Mouse (Mus musculus): ENCODE results near the gene Caskin2. TPM values are rescaled to one million over a fixed set of nuclear protein-coding genes. Genes with fewer than 3 reads are reported as not detected.

Caskin2 gene
- polyA plus RNA-seq, 1 experiment from 2014 or later, result 20.1 TPM

DNA sequence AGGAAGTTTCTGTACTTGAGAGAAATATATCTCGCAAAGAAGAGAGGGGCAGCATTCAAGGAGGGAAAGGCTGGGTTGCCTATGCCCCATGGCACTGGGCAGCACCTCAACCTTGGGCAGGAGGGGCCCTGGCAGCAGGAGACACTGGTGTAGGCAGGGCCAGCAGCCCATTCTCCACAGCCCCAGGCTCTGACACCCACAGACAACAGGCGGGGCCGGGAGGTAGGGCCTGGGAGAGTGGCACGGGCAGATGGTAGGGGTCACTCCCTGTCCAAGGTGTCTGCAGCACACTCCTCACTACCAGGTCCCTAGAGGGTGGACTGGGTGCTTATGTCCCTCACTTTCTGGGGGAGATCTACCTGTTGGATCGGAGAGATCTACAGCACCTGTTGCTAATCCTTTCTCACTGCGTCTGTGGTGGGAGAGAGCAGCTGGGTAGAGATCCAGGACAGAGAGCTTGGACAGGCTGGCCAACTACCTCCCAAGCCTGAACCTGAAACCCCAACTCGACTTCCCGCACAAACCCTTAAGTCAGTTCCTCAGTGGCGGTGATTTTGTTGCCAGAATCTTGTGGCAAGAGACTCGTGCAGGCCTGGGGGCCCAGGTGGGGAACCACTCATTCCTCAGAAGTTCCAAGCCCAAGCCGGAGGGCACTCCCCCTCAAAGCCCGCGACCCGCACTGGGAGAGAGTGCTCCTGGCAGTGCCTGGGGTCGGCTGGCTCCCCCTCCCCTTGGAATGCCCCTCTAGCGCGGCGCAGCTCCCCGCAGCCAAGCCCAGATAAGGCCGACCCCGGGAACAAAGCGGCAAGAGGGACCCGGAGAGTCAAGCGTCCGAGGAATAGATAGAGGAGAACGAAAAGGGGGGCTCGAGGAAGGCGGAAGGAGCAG, 662 bp downstream of the Caskin2 start:
- no peak for ATAC-seq (ENCODE audit: extremely low read depth, insufficient number of reproducible peaks, low FRiP score, low TSS enrichment)
- WGBS, result 1% methylated on average over 28 of the region's 28 CpGs

DNA sequence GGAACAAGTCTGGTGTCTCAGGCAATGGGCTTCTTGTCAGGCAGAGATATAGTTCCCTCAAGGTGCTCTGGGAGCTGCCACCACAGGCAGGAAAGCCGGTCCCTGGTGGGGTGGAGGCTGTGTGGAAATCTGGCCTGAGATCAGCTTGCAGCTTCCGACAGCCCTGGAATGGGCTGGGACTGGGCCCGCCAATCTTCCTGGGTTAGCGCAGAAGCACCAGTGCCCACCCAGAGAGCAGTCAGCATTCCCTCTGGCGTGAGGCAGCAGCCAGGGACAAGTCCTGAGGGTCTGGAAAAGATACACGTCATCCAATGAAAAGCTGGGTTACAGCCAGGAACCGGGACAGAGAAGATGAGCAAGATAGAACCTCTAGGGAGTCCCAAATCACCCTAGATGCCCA, 1.3 kb downstream of the Caskin2 start:
- no peak for ATAC-seq (ENCODE audit: extremely low read depth, insufficient number of reproducible peaks, low FRiP score, low TSS enrichment)
- peak overlapping the region; percentile 96 for H3K27ac ChIP-seq (replicated peaks)
- peak overlapping the region; percentile 93 for H3K4me3 ChIP-seq
- H3K4me1 ChIP-seq, result peaks cover 76% of the 10 kb centered on the region
- H3K9me3 ChIP-seq, result no peaks in the 10 kb centered on the region
- peak overlapping the region; percentile 92 for H3K4me2 ChIP-seq
- H3K27me3 ChIP-seq (replicated peaks), result no peaks in the 10 kb centered on the region
- WGBS, result 15% methylated on average over 7 of the region's 7 CpGs
- peaks cover 45% of the 10 kb centered on the region for H3K36me3 ChIP-seq
- peak overlapping the region; percentile 97 for H3K9ac ChIP-seq

More for the DNA sequence above, 662 bp downstream of the Caskin2 start:
- H3K27ac ChIP-seq (replicated peaks), result peak overlapping the region; percentile 96
- peak overlapping the region; percentile 92 for H3K4me2 ChIP-seq
- peak overlapping the region; percentile 97 for H3K9ac ChIP-seq
- no peaks in the 10 kb centered on the region for H3K9me3 ChIP-seq
- H3K4me3 ChIP-seq, result peak overlapping the region; percentile 93
- H3K27me3 ChIP-seq (replicated peaks), result no peaks in the 10 kb centered on the region
- H3K4me1 ChIP-seq, result peaks cover 69% of the 10 kb centered on the region
- peaks cover 44% of the 10 kb centered on the region for H3K36me3 ChIP-seq

DNA sequence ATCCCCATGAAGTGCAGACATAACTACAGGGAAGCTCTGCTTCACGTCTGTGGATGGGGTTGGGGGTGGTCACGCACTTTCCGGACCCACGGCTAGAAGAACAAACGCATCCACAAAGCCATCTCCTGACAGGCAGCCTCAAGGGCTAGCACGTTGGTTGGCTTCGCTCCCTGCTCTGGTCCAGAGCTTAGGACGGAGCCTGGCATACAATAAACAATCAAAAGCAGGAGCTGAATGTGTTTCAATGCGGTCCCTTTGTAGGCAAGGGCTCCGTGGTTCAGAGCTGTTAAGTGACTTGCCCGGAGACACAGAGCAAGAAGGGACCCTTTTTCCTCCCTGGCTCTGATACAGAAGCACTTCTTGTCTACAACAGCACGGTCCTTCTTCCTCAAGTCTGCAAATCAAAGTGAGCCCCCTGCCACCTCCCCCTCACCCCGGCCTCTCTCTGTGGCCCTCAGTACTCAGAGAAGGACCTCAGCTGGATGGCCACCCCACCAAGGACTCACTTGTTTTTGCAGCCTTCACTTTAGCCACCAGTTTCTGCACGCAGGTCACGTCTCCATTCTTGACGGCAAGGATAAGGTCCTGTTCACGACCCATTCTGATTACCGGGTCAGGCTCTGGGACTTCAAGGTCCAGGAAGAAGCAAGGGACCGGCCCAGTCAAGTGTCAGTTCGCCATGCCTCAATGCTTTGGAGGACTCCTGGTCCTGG, 1.9 kb downstream of the Caskin2 start:
- Histone ChIP-seq H3K4me3 (peak overlapping the region; percentile 93), H3K4me1 (peaks cover 81% of the 10 kb centered on the region), H3K4me2 (peak overlapping the region; percentile 92), H3K36me3 (peaks cover 45% of the 10 kb centered on the region), H3K9me3 (no peaks in the 10 kb centered on the region), H3K27ac (replicated peaks) (peak overlapping the region; percentile 96), H3K27me3 (replicated peaks) (no peaks in the 10 kb centered on the region), H3K9ac (peak overlapping the region; percentile 97)
- no peak for ATAC-seq (ENCODE audit: extremely low read depth, insufficient number of reproducible peaks, low FRiP score, low TSS enrichment)
- WGBS, result 62% methylated on average over 20 of the region's 20 CpGs

DNA sequence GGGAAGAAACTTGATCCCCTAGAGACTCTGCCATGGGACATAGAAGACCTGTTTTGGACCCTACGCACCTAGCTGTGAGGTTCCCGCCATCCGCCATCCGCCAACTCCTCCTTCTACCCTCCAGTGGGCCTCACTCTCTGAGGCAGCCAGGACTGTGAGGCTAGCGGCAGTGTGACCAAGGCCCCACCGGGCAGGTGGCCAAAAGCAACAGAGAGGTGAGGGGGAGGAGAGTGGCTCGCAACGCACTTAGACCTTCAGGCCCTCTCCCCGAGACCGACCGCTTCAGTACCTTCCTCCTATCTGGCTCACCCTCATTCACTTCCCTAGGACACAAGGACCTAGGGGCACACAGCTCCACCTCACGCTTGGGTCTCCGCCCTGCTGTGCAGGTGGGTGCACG, 3.1 kb downstream of the Caskin2 start:
- peak overlapping the region; percentile 97 for H3K9ac ChIP-seq
- WGBS, result 27% methylated on average over 14 of the region's 14 CpGs

DNA sequence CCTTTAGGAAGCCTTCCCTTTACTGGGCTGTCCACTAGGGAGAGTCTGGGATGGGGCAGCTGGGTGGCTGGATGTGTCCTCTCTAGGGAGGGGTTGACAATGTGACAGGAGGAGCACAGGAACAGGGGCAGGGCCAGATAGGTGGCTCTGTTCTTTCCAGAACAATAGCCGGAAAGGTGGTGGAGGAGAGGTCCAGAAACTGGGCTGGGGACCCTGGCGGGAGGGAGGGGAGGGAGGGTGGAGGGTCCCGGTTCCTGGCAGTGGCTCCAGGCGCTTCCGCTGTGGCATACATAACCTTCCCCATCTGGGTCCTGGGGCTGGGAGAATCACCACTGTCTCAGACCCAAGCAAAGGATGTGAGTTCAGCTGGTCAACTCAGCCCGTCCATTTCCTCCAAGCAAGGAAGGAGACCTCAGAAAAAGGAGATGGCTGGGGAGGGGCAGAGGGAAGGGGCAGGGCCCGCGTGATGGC, 4.1 kb downstream of the Caskin2 start:
- Histone ChIP-seq H3K4me2 (peak overlapping the region; percentile 92), H3K4me1 (peaks cover 75% of the 10 kb centered on the region), H3K36me3 (peaks cover 59% of the 10 kb centered on the region), H3K27ac (replicated peaks) (peak overlapping the region; percentile 96), H3K27me3 (replicated peaks) (no peaks in the 10 kb centered on the region), H3K9me3 (no peaks in the 10 kb centered on the region), H3K4me3 (peak overlapping the region; percentile 93), H3K9ac (peak overlapping the region; percentile 97)
- WGBS, result 47% methylated on average over 8 of the region's 8 CpGs
- no peak for ATAC-seq (ENCODE audit: extremely low read depth, insufficient number of reproducible peaks, low FRiP score, low TSS enrichment)

More for the DNA sequence above, 3.1 kb downstream of the Caskin2 start:
- H3K9me3 ChIP-seq, result no peaks in the 10 kb centered on the region
- H3K4me2 ChIP-seq, result peak overlapping the region; percentile 92
- peak overlapping the region; percentile 93 for H3K4me3 ChIP-seq
- peaks cover 49% of the 10 kb centered on the region for H3K36me3 ChIP-seq
- H3K27me3 ChIP-seq (replicated peaks), result no peaks in the 10 kb centered on the region
- peak overlapping the region; percentile 96 for H3K27ac ChIP-seq (replicated peaks)
- peaks cover 77% of the 10 kb centered on the region for H3K4me1 ChIP-seq
- no peak for ATAC-seq (ENCODE audit: extremely low read depth, insufficient number of reproducible peaks, low FRiP score, low TSS enrichment)

DNA sequence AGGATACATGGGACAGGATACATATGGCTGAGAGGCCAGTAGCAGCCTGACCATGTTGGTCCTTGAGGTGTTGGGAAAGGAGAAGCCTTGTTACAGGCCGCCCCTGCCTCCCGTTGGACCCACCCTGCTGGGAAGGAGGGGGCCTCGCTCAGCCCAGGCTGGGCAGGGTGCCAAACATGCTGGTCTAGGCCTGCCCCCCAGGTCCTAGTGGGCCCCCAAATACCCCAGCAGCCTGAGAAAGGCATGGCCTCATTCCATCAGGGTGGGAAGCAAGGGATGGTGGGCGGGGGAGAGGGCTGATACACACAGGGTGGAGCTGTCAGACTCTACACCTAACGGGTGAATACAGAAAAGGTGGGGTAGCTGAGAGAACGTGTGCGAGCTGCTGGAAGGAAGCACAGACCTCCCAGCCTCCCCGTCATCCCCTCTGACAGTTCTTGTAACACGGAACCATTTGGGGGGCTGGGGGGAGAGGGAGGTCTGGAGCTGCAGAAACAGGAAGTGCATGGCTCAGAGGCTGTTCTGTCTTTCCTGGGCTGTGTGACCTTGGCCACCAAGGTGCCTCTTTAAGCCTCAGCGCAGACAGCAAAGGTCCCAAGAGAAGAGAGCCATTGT, 4.6 kb downstream of the Caskin2 start:
- Histone ChIP-seq H3K4me3 (peak overlapping the region; percentile 93), H3K27ac (replicated peaks) (peak overlapping the region; percentile 96), H3K9ac (peak overlapping the region; percentile 97), H3K4me1 (peaks cover 72% of the 10 kb centered on the region), H3K27me3 (replicated peaks) (no peaks in the 10 kb centered on the region), H3K4me2 (peak overlapping the region; percentile 92), H3K36me3 (peaks cover 65% of the 10 kb centered on the region), H3K9me3 (no peaks in the 10 kb centered on the region)
- WGBS, result 13% methylated on average over 10 of the region's 10 CpGs
- ATAC-seq (ENCODE audit: extremely low read depth, insufficient number of reproducible peaks, low FRiP score, low TSS enrichment), result no peak; the same call in 1 of the 2 replicates

DNA sequence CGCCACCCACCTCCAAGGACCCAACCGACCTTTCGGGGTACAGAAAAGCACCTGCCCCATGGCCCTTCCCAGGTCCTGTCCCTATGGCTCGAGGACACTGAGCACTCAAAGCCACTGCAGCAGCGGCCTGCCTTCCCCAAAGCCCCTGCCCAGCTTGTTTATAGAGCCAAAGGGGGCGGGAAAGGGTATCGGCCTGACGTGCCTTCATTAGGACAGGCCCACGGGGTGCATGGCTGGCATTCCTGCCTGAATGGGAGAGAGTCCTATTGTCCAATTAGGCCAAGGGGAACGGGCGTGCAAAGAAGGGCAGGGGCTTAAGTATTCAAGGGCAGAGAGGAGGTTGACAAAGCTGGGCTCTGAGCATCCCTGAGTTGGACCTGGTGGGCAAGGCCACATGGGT, 5.5 kb downstream of the Caskin2 start:
- H3K36me3 ChIP-seq, result peaks cover 73% of the 10 kb centered on the region
- H3K4me3 ChIP-seq, result 0 out of 2 replicates have a peak overlapping the region, but pooled peaks have one; percentile 93
- no peak for ATAC-seq (ENCODE audit: extremely low read depth, insufficient number of reproducible peaks, low FRiP score, low TSS enrichment)
- H3K4me2 ChIP-seq, result peak overlapping the region; percentile 92
- H3K4me1 ChIP-seq, result peaks cover 77% of the 10 kb centered on the region
- H3K27ac ChIP-seq (replicated peaks), result peak overlapping the region; percentile 96
- H3K9me3 ChIP-seq, result no peaks in the 10 kb centered on the region
- H3K27me3 ChIP-seq (replicated peaks), result no peaks in the 10 kb centered on the region
- WGBS, result 78% methylated on average over 11 of the region's 11 CpGs
- peak overlapping the region; percentile 97 for H3K9ac ChIP-seq

DNA sequence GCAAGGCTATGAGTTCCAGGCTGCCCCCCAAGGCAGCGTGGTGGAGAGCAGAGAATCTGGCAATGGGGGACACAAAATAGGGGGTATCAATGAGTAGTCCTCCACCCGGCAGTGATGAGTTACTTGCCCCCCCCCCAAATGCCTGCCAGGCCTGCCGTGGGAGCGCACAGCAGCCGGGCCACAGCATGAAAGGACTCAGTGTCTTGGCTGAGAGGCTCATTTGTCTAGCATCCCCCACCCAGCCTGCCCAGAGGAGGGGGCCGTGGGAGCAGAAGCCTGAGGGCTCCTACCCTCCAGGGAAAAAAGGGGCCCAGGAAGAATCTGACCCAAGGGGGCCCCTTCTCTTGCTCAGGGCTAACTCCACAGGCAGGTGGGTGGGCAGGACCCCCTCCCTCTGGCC, 6.1 kb downstream of the Caskin2 start:
- no peaks in the 10 kb centered on the region for H3K9me3 ChIP-seq

DNA sequence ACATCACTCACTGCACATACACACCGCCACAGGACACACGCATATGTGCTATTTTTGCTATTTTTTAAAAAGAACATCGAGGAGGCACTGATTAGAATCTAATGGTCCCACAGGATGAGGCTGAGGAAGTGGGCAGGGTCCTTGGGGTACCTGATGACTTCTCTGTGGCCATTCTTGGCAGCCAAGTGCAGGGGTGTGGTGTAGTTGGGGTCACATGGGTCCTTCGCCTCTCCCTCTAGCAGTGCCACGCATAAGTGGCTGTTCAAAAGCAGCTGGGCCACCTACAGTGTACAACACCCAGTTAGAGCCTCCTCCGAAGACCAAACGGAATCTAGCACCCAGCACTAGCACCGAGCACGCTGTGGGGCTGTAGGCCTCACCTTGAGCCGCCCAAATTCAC, 7.3 kb downstream of the Caskin2 start:
- H3K27me3 ChIP-seq (replicated peaks), result no peaks in the 10 kb centered on the region
- H3K4me3 ChIP-seq, result no peak overlapping the region
- H3K4me2 ChIP-seq, result no peak overlapping the region
- no peak overlapping the region for H3K9ac ChIP-seq
- H3K27ac ChIP-seq (replicated peaks), result no peak overlapping the region
- H3K9me3 ChIP-seq, result no peaks in the 10 kb centered on the region
- ATAC-seq (ENCODE audit: extremely low read depth, insufficient number of reproducible peaks, low FRiP score, low TSS enrichment), result no peak
- WGBS, result 89% methylated on average over 10 of the region's 10 CpGs
- H3K4me1 ChIP-seq, result peaks cover 59% of the 10 kb centered on the region
- peaks cover 82% of the 10 kb centered on the region for H3K36me3 ChIP-seq

More for the DNA sequence above, 6.1 kb downstream of the Caskin2 start:
- WGBS, result 89% methylated on average over 6 of the region's 6 CpGs
- Histone ChIP-seq H3K27me3 (replicated peaks) (no peaks in the 10 kb centered on the region), H3K4me1 (peaks cover 71% of the 10 kb centered on the region), H3K9ac (peak overlapping the region; percentile 97; the same call in 1 of the 2 replicates), H3K36me3 (peaks cover 80% of the 10 kb centered on the region), H3K4me2 (no peak overlapping the region), H3K4me3 (no peak overlapping the region), H3K27ac (replicated peaks) (peak overlapping the region; percentile 96; the same call in 1 of the 2 replicates)
- no peak for ATAC-seq (ENCODE audit: extremely low read depth, insufficient number of reproducible peaks, low FRiP score, low TSS enrichment)

DNA sequence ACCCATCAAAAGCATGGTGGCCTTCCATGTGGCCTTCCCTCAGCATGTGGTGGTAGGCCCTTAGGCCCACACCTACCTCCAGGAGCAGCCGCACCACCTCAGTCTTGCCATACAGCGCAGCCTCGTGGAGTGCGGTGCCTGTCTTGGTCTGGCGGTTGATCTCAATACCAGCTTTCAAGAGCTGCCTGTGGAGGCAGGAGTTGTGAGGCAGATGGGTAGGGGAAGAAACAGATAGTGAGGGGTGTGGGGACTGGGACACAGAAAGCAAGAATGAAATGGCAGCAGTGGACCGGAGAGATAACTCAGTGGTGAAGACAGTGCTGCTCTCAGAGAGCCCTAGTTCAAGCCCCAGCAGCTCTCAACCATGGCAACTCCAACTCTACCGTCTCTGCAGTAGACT, 8.4 kb downstream of the Caskin2 start:
- H3K4me3 ChIP-seq, result no peak overlapping the region
- no peak overlapping the region for H3K27ac ChIP-seq (replicated peaks)
- ATAC-seq (ENCODE audit: extremely low read depth, insufficient number of reproducible peaks, low FRiP score, low TSS enrichment), result no peak
- WGBS, result 86% methylated on average over 7 of the region's 7 CpGs
- no peaks in the 10 kb centered on the region for H3K9me3 ChIP-seq
- no peaks in the 10 kb centered on the region for H3K27me3 ChIP-seq (replicated peaks)
- no peak overlapping the region for H3K4me2 ChIP-seq
- H3K36me3 ChIP-seq, result peaks cover 85% of the 10 kb centered on the region
- peaks cover 48% of the 10 kb centered on the region for H3K4me1 ChIP-seq
- H3K9ac ChIP-seq, result no peak overlapping the region

Measured in heart, embryonic 13.5 days (tissue).